Mouse (Mus musculus) brown adipose tissue, adult 24 weeks (tissue): ENCODE measurements around the gene Gm17720. TPM values are rescaled to one million over a fixed set of nuclear protein-coding genes. Genes with fewer than 3 reads are reported as not detected.
"Not testable (repeated sequence)": the region's sequence is repeated elsewhere in the genome, so short reads cannot be mapped to it uniquely, and the experiment has no call there.

Experiments used
- H3K27ac ChIP-seq: fragments of 200-500 bp; replicated peaks from 2 replicates; pipeline ENCODE4 v1.5.1; 2012; ENCODE audit warnings: low read depth, mild to moderate bottlenecking, low read length
- H3K4me1 ChIP-seq: fragments of 200-500 bp; 2 replicates; pipeline ENCODE4 v1.6.1; 2012; ENCODE audit warnings: low read length, mixed read lengths; ENCODE audit not compliant: control insufficient read depth, insufficient read depth, insufficient read length
- H3K4me3 ChIP-seq: fragments of 200-500 bp; 2 replicates; pipeline ENCODE4 v1.5.1; 2012; ENCODE audit warnings: low read depth, mild to moderate bottlenecking, low read length, moderate library complexity; ENCODE audit not compliant: insufficient read depth
- polyA plus RNA-seq: library from polyadenylated mRNA; stranded (reverse); fragments of >200 nt; gene quantifications from 2 replicates; pipeline ENCODE4 v1.2.4, GENCODE M21; 2012; ENCODE audit not compliant: missing spikeins, insufficient read depth, insufficient read length

The Gm17720 gene
- polyA plus RNA-seq, 1 experiment: not detected

GRCm38 (mm10) chr8:110069706-110070105 lies 32.8 kb downstream of the Gm17720 start:
- Histone ChIP-seq H3K4me1 (no peaks in the 10 kb centered on the region), H3K27ac (no peak overlapping the region), H3K4me3 (no peak overlapping the region)

GRCm38 (mm10) chr8:110065676-110066075 lies 36.9 kb downstream of the Gm17720 start:
- Histone ChIP-seq H3K4me1 (no peaks in the 10 kb centered on the region), H3K4me3 (no peak overlapping the region), H3K27ac (no peak overlapping the region)

GRCm38 (mm10) chr8:110064606-110065365 lies 37.8 kb downstream of the Gm17720 start:
- Histone ChIP-seq H3K27ac (no peak overlapping the region), H3K4me3 (no peak overlapping the region), H3K4me1 (no peaks in the 10 kb centered on the region)

- Histone ChIP-seq H3K27ac (no peak overlapping the region), H3K4me3 (no peak overlapping the region), H3K4me1 (no peaks in the 10 kb centered on the region)
Observed at GRCm38 (mm10) chr8:110064161-110064560, 38.4 kb downstream of the Gm17720 start.

GRCm38 (mm10) chr8:110058207-110058606 lies 44.3 kb downstream of the Gm17720 start:
- H3K27ac ChIP-seq: no peak overlapping the region
- H3K4me1 ChIP-seq: no peaks in the 10 kb centered on the region
- H3K4me3 ChIP-seq: no peak overlapping the region

- no peak overlapping the region for H3K4me3 ChIP-seq
- no peaks in the 10 kb centered on the region for H3K4me1 ChIP-seq
- H3K27ac ChIP-seq: no peak overlapping the region
Observed at GRCm38 (mm10) chr8:110051208-110051607, 51.3 kb downstream of the Gm17720 start.

GRCm38 (mm10) chr8:110040509-110040908 lies 62.0 kb downstream of the Gm17720 start:
- H3K27ac ChIP-seq: no peak overlapping the region
- H3K4me3 ChIP-seq: no peak overlapping the region
- H3K4me1 ChIP-seq: no peaks in the 10 kb centered on the region

DNA sequence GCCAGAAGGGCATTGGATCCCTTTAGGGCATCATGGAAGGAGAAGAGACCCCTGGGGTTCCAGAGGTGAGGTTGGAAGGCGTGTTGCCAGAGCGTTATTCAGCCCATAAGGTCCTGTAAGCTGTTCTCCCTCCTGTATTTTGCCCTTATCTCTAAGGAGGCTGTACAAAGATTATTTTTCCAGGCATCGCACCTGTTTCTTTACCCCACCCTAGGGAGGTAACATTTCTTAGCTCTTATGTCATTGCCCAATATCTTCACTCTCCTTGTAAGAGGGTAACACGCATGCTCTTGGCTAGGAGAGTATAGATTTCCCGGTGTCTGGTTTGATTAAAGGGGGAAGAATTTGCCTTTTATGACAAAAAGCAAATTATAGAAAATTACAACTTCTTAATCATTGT lies 62.9 kb downstream of the Gm17720 start, which contains the start of gene Chst4:
Chst4 (minus strand) TSS at position 82 of the 400 bp plus-strand sequence.
- Histone ChIP-seq H3K4me3 (no peak within 1 kb of the TSS), H3K4me1 (no peaks in the 10 kb centered on the region), H3K27ac (no peak within 1 kb of the TSS)

GRCm38 (mm10) chr8:110039216-110039615 lies 63.3 kb downstream of the Gm17720 start:
- no peak overlapping the region for H3K4me3 ChIP-seq
- no peak overlapping the region for H3K27ac ChIP-seq
- no peaks in the 10 kb centered on the region for H3K4me1 ChIP-seq

DNA sequence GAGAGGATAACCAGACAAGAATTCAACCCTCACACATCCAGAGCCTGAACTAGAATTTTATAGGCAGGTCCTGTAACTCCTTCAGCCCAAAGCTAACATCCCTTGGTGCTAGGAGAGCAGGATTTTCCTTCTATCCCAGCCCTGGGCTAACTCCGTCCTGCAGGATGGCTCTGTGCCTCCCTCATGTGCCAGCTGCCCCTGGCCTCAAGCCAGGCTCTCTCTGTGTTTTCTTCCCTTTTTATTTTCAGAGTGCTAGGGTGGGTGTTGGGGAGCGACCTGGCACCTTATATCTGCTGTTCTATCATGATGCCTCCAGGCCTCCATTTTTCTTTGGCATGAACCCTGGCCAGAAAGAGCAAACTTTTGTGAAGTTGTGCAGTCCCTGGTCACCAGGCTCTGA lies 66.4 kb downstream of the Gm17720 start:
- Histone ChIP-seq H3K27ac (no peak overlapping the region), H3K4me1 (no peaks in the 10 kb centered on the region), H3K4me3 (no peak overlapping the region)

- no peak overlapping the region for H3K27ac ChIP-seq
- no peaks in the 10 kb centered on the region for H3K4me1 ChIP-seq
Observed at GRCm38 (mm10) chr8:110034331-110034730, 68.2 kb downstream of the Gm17720 start.

GRCm38 (mm10) chr8:110033771-110034170 lies 68.8 kb downstream of the Gm17720 start:
- H3K4me1 ChIP-seq, H3K27ac ChIP-seq, H3K4me3 ChIP-seq: not testable (repeated sequence)

More at GRCm38 (mm10) chr8:110034331-110034730, 68.2 kb downstream of the Gm17720 start:
- no peak overlapping the region for H3K4me3 ChIP-seq

Other genes starting within 250 kb of the Gm17720 start
- gene Phlpp2, start 234.2 kb downstream of the Gm17720 start, polyA plus RNA-seq: 2.3 and 2.4 TPM in 2 replicates
- gene Marveld3, start 140.6 kb downstream of the Gm17720 start, polyA plus RNA-seq: not detected in 2 replicates
- gene Tat, start 112.3 kb downstream of the Gm17720 start, polyA plus RNA-seq: 1.5 TPM in 1 of 2 replicates, not detected in the other
- gene Chst4, start 63.0 kb downstream of the Gm17720 start, polyA plus RNA-seq: not detected in 2 replicates
- gene Zfp612, start 23.0 kb downstream of the Gm17720 start, polyA plus RNA-seq: 1.7 and 1.8 TPM in 2 replicates
- gene Gm21964, start 1.5 kb downstream of the Gm17720 start, polyA plus RNA-seq: not detected in 2 replicates
- not detected in 2 replicates for gene Calb2, start 65.5 kb upstream of the Gm17720 start, polyA plus RNA-seq
- 1.1 and 1.9 TPM in 2 replicates for gene Cmtr2, start 112.9 kb upstream of the Gm17720 start, polyA plus RNA-seq
- gene Hydin, start 164.2 kb upstream of the Gm17720 start, polyA plus RNA-seq: 0.08 TPM in 1 of 2 replicates, not detected in the other